Mouse (Mus musculus): Measurements from ENCODE around the gene Polr2c.

- no peak for TF ChIP-seq GATA1 (IDR thresholded peaks at IDR 0.05; ENCODE audit: borderline replicate concordance, low read length)
- TF ChIP-seq FLI1 (IDR thresholded peaks at IDR 0.05; ENCODE audit: low read length) = no peak
Observed at GRCm38 (mm10) chr8:94913061-94913660, 55.9 kb downstream of the Polr2c start.
